Mouse (Mus musculus): ENCODE data around the gene Mnat1. TPM values are rescaled to one million over a fixed set of nuclear protein-coding genes. Genes with fewer than 3 reads are reported as not detected.
A peak's percentile ranks its signal among the peaks of the same experiment; 100 is the strongest.

Gene Mnat1
- polyA plus RNA-seq, 1 experiment from 2014 or later: 31.0 TPM

GRCm38 (mm10) chr12:73162408-73163181 is 39.1 kb downstream of the Mnat1 start:
- H3K9me3 ChIP-seq (ENCODE audit: control insufficient read depth, low read length): 0 out of 2 replicates have a peak, but pooled peaks cover 4% of the 10 kb centered on the region
- peak; percentile 25 for DNase-seq (ENCODE audit: low spot score)
- H3K9ac ChIP-seq (ENCODE audit: low read length): no peak overlapping the region
- H3K27ac ChIP-seq (ENCODE audit: low read depth): no peak overlapping the region
- H3K4me2 ChIP-seq (ENCODE audit: low read length): no peak overlapping the region
- no peaks in the 10 kb centered on the region for H3K27me3 ChIP-seq (replicated peaks; ENCODE audit: control insufficient read depth, insufficient read depth, low read length)
- no peak for ATAC-seq (replicated peaks; ENCODE audit: low FRiP score, low TSS enrichment, low read depth)
- no peak overlapping the region for H3K4me3 ChIP-seq (ENCODE audit: low read depth, low read length)
- 80% methylated on average over 13 of the region's 13 CpGs for WGBS
- no peaks in the 10 kb centered on the region for H3K36me3 ChIP-seq (ENCODE audit: control insufficient read depth, insufficient read depth, low read length)
- no peaks in the 10 kb centered on the region for H3K4me1 ChIP-seq (replicated peaks; ENCODE audit: control insufficient read depth, insufficient read depth, low read length)

GRCm38 (mm10) chr12:73170794-73171193 is 47.3 kb downstream of the Mnat1 start:
- H3K9ac ChIP-seq (ENCODE audit: low read length): no peak overlapping the region
- H3K4me1 ChIP-seq (replicated peaks; ENCODE audit: control insufficient read depth, insufficient read depth, low read length): no peaks in the 10 kb centered on the region
- H3K27ac ChIP-seq (ENCODE audit: low read depth): no peak overlapping the region
- ATAC-seq (replicated peaks; ENCODE audit: low FRiP score, low TSS enrichment, low read depth) (no peak), DNase-seq (ENCODE audit: low spot score) (no peak)
- no peak overlapping the region for H3K4me2 ChIP-seq (ENCODE audit: low read length)
- 85% methylated on average over 6 of the region's 6 CpGs for WGBS
- H3K4me3 ChIP-seq (ENCODE audit: low read depth, low read length): no peak overlapping the region
- 0 out of 2 replicates have a peak, but pooled peaks cover under 1% of the 10 kb centered on the region for H3K9me3 ChIP-seq (ENCODE audit: control insufficient read depth, low read length)
- H3K27me3 ChIP-seq (replicated peaks; ENCODE audit: control insufficient read depth, insufficient read depth, low read length): no peaks in the 10 kb centered on the region
- H3K36me3 ChIP-seq (ENCODE audit: control insufficient read depth, insufficient read depth, low read length): peaks cover 7% of the 10 kb centered on the region; the same call in 1 of the 2 replicates

- H3K4me3 ChIP-seq (ENCODE audit: low read depth, low read length): no peak overlapping the region
- peaks cover 8% of the 10 kb centered on the region; the same call in 1 of the 2 replicates for H3K36me3 ChIP-seq (ENCODE audit: control insufficient read depth, insufficient read depth, low read length)
- no peak overlapping the region for H3K4me2 ChIP-seq (ENCODE audit: low read length)
- no peaks in the 10 kb centered on the region for H3K27me3 ChIP-seq (replicated peaks; ENCODE audit: control insufficient read depth, insufficient read depth, low read length)
- no peaks in the 10 kb centered on the region for H3K4me1 ChIP-seq (replicated peaks; ENCODE audit: control insufficient read depth, insufficient read depth, low read length)
- no peaks in the 10 kb centered on the region for H3K9me3 ChIP-seq (ENCODE audit: control insufficient read depth, low read length)
- ATAC-seq (replicated peaks; ENCODE audit: low FRiP score, low TSS enrichment, low read depth) (no peak), DNase-seq (ENCODE audit: low spot score) (no peak)
- 90% methylated on average over 8 of the region's 8 CpGs for WGBS
- H3K27ac ChIP-seq (ENCODE audit: low read depth): no peak overlapping the region
- no peak overlapping the region for H3K9ac ChIP-seq (ENCODE audit: low read length)
These were observed 60.4 kb downstream of the Mnat1 start for GRCm38 (mm10) chr12:73183896-73184295.

GRCm38 (mm10) chr12:73197363-73197762 is 73.8 kb downstream of the Mnat1 start:
- no peaks in the 10 kb centered on the region for H3K9me3 ChIP-seq (ENCODE audit: control insufficient read depth, low read length)
- no peaks in the 10 kb centered on the region for H3K4me1 ChIP-seq (replicated peaks; ENCODE audit: control insufficient read depth, insufficient read depth, low read length)
- no peaks in the 10 kb centered on the region for H3K36me3 ChIP-seq (ENCODE audit: control insufficient read depth, insufficient read depth, low read length)
- no peak overlapping the region for H3K4me3 ChIP-seq (ENCODE audit: low read depth, low read length)
- H3K27ac ChIP-seq (ENCODE audit: low read depth): no peak overlapping the region
- H3K27me3 ChIP-seq (replicated peaks; ENCODE audit: control insufficient read depth, insufficient read depth, low read length): no peaks in the 10 kb centered on the region
- H3K4me2 ChIP-seq (ENCODE audit: low read length): no peak overlapping the region
- 93% methylated on average over 6 of the region's 6 CpGs for WGBS
- ATAC-seq (replicated peaks; ENCODE audit: low FRiP score, low TSS enrichment, low read depth) (no peak), DNase-seq (ENCODE audit: low spot score) (no peak)
- no peak overlapping the region for H3K9ac ChIP-seq (ENCODE audit: low read length)

DNA sequence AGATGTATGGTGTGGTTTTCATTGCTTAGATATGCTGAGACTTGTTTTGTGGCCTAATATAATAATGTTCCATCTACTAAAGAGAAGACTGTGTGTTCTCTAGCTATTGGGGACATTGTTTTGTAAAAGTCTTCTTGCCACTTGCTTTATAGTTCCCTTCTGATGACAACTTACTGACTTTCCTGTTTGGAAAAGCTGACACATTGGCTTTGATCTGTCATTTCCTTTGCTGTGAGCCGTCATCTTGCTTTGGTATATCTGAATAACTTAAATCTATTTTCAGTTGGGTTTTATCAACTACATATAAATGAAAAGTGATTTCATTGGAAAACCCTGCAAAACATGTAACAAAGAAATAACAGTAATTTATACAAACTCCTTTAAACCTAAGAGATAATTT is 74.9 kb downstream of the Mnat1 start:
- H3K4me3 ChIP-seq (ENCODE audit: low read depth, low read length): no peak overlapping the region
- no peak overlapping the region for H3K9ac ChIP-seq (ENCODE audit: low read length)
- 68% methylated on average over 1 of the region's 1 CpGs for WGBS
- H3K4me1 ChIP-seq (replicated peaks; ENCODE audit: control insufficient read depth, insufficient read depth, low read length): no peaks in the 10 kb centered on the region
- no peaks in the 10 kb centered on the region for H3K9me3 ChIP-seq (ENCODE audit: control insufficient read depth, low read length)
- no peak for ATAC-seq (replicated peaks; ENCODE audit: low FRiP score, low TSS enrichment, low read depth)
- H3K36me3 ChIP-seq (ENCODE audit: control insufficient read depth, insufficient read depth, low read length): no peaks in the 10 kb centered on the region
- no peak for DNase-seq (ENCODE audit: low spot score)
- no peak overlapping the region for H3K27ac ChIP-seq (ENCODE audit: low read depth)
- no peaks in the 10 kb centered on the region for H3K27me3 ChIP-seq (replicated peaks; ENCODE audit: control insufficient read depth, insufficient read depth, low read length)
- H3K4me2 ChIP-seq (ENCODE audit: low read length): no peak overlapping the region

- no peak for ATAC-seq (replicated peaks; ENCODE audit: low FRiP score, low TSS enrichment, low read depth)
- H3K9ac ChIP-seq (ENCODE audit: low read length): no peak overlapping the region
- H3K4me2 ChIP-seq (ENCODE audit: low read length): no peak overlapping the region
- H3K9me3 ChIP-seq (ENCODE audit: control insufficient read depth, low read length): no peaks in the 10 kb centered on the region
- H3K36me3 ChIP-seq (ENCODE audit: control insufficient read depth, insufficient read depth, low read length): no peaks in the 10 kb centered on the region
- no peak overlapping the region for H3K27ac ChIP-seq (ENCODE audit: low read depth)
- 48% methylated on average over 7 of the region's 7 CpGs for WGBS
- H3K27me3 ChIP-seq (replicated peaks; ENCODE audit: control insufficient read depth, insufficient read depth, low read length): no peaks in the 10 kb centered on the region
- DNase-seq (ENCODE audit: low spot score): no peak
- H3K4me3 ChIP-seq (ENCODE audit: low read depth, low read length): no peak overlapping the region
- no peaks in the 10 kb centered on the region for H3K4me1 ChIP-seq (replicated peaks; ENCODE audit: control insufficient read depth, insufficient read depth, low read length)
These were observed 75.9 kb downstream of the Mnat1 start for GRCm38 (mm10) chr12:73199375-73199774.

DNA sequence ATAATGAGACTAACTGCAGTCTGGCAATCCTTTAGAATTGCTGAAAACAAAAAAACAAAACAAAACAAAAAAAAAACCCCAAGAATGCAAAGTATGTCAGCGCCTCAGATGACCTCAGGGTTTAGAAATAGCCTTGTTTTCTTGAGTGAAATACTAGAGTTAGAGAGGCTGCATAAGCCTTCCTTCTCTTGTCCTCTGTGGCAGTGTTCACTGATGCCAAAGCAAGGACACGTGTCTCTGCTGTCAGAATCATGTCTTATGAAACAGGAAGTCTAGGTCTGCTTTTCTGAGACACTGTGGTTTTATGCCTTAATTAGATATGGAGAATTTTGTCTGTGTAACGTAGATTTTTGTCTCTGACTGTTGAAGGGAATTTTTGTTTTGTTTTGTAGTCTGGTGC is 78.1 kb downstream of the Mnat1 start:
- Histone ChIP-seq H3K36me3 (ENCODE audit: control insufficient read depth, insufficient read depth, low read length) (no peaks in the 10 kb centered on the region), H3K27ac (ENCODE audit: low read depth) (no peak overlapping the region), H3K4me1 (replicated peaks; ENCODE audit: control insufficient read depth, insufficient read depth, low read length) (no peaks in the 10 kb centered on the region), H3K9ac (ENCODE audit: low read length) (no peak overlapping the region), H3K27me3 (replicated peaks; ENCODE audit: control insufficient read depth, insufficient read depth, low read length) (no peaks in the 10 kb centered on the region), H3K4me2 (ENCODE audit: low read length) (no peak overlapping the region), H3K9me3 (ENCODE audit: control insufficient read depth, low read length) (no peaks in the 10 kb centered on the region), H3K4me3 (ENCODE audit: low read depth, low read length) (no peak overlapping the region)
- WGBS: 57% methylated on average over 3 of the region's 3 CpGs
- DNase-seq (ENCODE audit: low spot score): no peak
- ATAC-seq (replicated peaks; ENCODE audit: low FRiP score, low TSS enrichment, low read depth): no peak

DNA sequence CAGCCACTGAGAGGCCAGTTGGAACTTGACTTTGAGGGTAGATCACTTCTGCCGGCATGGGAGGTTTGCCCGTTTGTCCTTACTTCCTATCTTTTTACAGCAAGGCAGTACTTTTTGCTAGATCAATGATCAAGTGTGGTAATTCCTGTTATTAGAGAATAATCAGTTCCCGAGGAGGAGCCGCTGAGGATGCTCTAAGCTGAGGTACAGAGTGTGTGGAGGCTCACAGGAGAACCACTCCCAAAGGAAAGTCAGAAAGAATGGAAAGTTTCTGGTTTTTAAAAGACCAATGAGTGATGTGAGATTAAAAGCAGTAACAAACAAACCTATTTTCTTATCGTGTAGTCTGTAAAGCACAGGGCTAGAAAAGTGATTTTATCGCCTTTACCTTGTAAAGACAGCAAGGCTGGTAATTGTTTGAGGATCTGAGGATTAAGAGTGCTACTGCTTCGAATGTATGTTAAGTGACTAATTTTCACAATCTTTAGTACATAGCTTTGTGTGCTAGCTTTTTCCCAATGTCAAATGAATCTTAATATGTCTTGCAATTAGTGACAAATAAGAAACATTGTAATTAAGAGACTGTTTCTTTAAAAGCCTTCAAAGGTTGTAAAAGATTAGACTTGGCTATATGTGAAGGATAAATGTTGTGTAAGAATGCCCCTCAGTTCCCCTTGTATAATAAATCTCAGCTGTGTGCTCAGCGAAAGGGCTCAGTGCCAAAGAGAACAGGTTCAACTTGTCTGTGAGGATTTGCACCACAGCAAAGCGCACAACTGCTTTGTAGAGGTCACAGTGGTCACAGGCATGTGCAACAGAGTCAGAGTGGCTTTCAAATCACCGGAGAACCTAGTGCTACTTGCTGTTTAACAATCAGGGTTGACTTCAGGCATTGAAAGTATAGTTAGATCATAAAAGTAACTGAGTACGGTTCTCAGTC is 82.5 kb downstream of the Mnat1 start:
- H3K9me3 ChIP-seq (ENCODE audit: control insufficient read depth, low read length): no peaks in the 10 kb centered on the region
- H3K4me2 ChIP-seq (ENCODE audit: low read length): no peak overlapping the region
- no peak overlapping the region for H3K27ac ChIP-seq (ENCODE audit: low read depth)
- no peaks in the 10 kb centered on the region for H3K4me1 ChIP-seq (replicated peaks; ENCODE audit: control insufficient read depth, insufficient read depth, low read length)
- ATAC-seq (replicated peaks; ENCODE audit: low FRiP score, low TSS enrichment, low read depth) (peak; percentile 53; the same call in 1 of the 2 replicates), DNase-seq (ENCODE audit: low spot score) (no peak)
- no peak overlapping the region for H3K9ac ChIP-seq (ENCODE audit: low read length)
- 64% methylated on average over 11 of the region's 11 CpGs for WGBS
- H3K27me3 ChIP-seq (replicated peaks; ENCODE audit: control insufficient read depth, insufficient read depth, low read length): no peaks in the 10 kb centered on the region
- no peak overlapping the region for H3K4me3 ChIP-seq (ENCODE audit: low read depth, low read length)
- H3K36me3 ChIP-seq (ENCODE audit: control insufficient read depth, insufficient read depth, low read length): no peaks in the 10 kb centered on the region

All from intestine, embryonic 14.5 days (tissue).